Mouse (Mus musculus) spleen, adult 18-20 months (tissue): ENCODE measurements around the gene Cfl2.
A peak's percentile ranks its signal among the peaks of the same experiment; 100 is the strongest.
"Not testable (repeated sequence)": the region's sequence is repeated elsewhere in the genome, so short reads cannot be mapped to it uniquely, and the experiment has no call there.

Experiments used
- DNase-seq, 2 experiments: peaks; one replicate each; pipeline ENCODE4 v3.0.0; 2022; ENCODE audit warnings: mixed read lengths in 2 of 2

The Cfl2 gene

DNA sequence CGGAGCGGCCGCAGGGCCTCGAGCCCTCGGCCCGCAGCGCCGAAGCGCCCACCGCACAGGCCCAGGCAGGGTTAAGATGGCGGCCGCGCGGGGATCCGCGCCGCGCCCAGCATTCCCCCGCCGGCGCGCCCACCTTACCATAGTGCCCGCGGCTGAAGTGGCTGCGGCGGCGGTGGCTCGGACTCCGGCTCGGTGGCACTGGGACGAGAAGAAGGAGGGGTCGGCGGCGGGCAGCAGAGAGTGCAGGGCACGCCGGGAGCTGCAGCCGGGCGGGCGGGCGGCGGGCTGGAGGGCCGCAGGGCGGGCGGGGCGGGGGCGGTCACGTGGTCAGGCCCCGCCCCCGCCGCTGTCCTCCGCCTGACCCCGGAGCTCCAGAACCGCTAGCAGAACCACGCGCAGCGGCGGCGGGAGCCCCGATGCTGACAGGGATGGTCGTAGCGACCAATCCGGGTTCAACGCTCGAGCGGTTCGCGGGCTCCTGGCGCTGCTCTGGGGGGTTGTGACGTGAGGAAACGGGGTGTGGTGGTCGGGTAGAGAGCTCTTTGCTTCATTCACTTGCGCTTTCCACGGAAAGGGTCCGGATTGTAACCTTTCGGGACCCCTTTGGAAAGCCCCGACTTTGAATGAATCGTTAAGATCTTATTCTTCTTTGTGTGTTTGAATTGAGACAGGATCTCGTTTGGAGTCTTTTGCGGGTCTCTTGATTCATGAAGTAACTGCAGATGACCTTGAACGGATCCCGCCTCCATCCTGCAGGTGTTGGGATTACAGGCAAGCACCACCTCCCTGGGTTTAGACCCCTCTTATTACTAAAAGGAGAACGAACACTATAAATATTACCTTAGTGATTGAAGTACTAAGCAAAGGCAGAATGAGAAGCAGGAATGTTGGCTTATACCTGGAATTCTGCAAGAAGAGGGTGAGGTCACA lies at the start of gene Cfl2:
Cfl2 (minus strand) TSS at position 272 of the 930 bp plus-strand sequence.
- DNase-seq, result peak; percentile 66 to 75

GRCm38 (mm10) chr12:54910387-54910786 lies 47.7 kb upstream of the Cfl2 start:
- DNase-seq, result no peak

- not testable (repeated sequence) for DNase-seq
Measured at GRCm38 (mm10) chr12:54892559-54892958, 29.9 kb upstream of the Cfl2 start.

DNA sequence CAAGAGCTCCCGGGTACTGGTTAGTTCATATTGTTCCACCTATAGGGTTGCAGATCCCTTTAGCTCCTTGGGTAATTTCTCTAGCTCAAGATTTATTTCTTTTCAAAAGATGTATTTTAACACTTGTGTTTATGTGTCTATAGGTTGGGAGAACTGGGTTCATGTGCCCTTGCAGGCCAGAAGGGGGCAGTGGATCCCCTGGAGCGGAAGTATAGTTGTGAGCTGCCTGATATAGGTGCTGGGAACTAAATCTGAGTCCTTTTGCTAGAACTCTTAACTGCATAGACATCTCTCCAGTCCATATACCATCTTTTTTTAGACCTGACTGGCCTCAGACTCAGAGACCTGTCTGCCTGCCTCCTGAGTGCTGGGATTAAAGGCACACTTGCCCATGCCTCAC lies 27.7 kb upstream of the Cfl2 start:
- DNase-seq, result no peak

GRCm38 (mm10) chr12:54887580-54888127 lies 25.0 kb upstream of the Cfl2 start:
- DNase-seq, result no peak

- DNase-seq, result peak; percentile 35 to 63
Measured at GRCm38 (mm10) chr12:54879630-54880029, 17.0 kb upstream of the Cfl2 start.

GRCm38 (mm10) chr12:54879211-54879610 lies 16.5 kb upstream of the Cfl2 start:
- no peak for DNase-seq

DNA sequence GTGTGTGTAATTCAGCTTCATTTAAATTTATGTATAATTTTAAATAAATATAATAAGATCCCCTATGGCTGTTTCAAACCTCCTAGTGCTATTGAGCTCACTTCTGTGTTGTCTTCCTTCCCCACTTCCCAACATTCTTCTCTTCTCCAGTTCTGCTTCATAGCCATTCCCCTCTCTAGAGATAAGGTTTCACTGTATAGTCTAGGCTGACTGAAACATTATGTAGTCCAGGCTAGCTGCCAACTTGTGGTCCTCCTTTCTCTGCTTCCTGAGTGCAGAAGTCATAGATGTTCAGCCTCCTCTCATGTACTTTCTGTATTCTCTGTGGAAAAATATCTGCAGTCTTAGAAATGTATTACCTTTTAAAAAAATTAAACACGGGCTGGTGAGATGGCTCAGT lies 15.2 kb upstream of the Cfl2 start:
- no peak for DNase-seq

DNA sequence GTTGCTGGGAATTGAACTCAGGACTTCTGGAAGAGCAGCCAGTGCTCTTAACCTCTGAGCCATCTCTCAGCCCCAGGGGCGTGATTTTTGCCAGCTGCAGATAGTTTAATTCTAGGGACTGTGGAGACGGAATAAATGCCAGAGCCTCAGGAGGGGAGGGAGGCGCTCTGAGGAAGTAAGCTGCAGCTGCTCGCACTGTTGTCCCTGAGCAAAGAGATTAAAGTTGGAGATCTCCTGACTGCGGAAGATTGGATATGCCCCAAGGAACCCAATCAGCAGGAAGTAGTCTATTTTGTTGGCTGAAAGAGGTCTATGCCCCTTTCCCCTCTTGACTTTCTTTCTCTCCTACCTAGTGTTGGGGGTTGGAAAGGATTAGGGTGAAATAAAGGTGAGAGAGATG lies 14.2 kb upstream of the Cfl2 start:
- no peak for DNase-seq

GRCm38 (mm10) chr12:54874711-54875110 lies 12.0 kb upstream of the Cfl2 start:
- no peak for DNase-seq

DNA sequence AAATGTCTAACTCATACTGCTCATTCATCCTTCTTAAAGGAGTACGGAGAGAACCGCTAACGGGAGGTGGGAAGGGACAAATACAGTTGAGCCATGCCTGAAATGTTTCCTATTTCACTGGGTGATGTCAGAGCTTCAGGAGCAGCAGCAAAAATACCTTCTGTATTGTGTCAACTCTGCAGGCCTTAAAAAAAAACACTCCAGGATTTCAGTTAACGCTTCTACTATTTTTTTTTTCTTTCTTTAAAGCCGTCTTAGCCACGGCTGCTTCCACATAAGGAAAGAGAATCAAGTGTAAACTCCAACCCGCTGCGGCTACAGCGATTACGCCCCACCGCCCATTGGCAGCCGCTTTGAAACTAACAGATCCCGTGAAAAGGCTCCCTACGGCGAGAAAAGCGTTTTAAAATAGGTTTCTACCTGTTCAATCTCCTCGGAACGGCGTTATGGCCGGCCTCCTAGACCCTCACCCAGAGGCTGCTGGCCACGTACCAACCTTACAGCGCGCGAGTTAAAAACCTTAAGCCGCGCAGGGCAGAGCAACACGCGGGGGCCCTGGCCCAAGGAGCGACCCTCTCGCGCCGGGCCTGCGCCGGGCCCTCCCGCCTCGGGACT lies 579 bp downstream of the Cfl2 start:
- DNase-seq, result no peak

GRCm38 (mm10) chr12:54859531-54859930 lies 3.1 kb downstream of the Cfl2 start:
- DNase-seq, result no peak

DNA sequence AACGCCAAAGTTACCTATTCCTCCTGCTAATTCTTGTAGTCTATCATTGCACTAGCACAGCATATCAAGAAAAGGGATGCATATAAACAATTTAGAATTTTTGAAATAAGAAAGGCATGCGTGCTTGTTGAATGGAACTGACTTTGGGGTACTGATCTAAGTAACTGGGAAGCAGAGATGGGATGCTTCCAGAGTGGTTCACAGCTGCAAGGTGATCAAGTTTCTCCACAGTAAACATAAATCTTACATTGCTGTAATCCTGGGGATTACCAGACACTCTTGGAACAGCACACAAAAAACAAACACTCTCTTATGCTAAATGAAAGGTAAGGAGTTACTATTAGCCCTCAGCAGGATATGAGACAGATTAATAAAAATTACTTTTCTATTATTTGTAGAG lies 12.1 kb downstream of the Cfl2 start:
- DNase-seq, result no peak

GRCm38 (mm10) chr12:54844415-54844814 lies 18.3 kb downstream of the Cfl2 start:
- DNase-seq, result no peak

GRCm38 (mm10) chr12:54841576-54841975 lies 21.1 kb downstream of the Cfl2 start:
- DNase-seq, result no peak

DNA sequence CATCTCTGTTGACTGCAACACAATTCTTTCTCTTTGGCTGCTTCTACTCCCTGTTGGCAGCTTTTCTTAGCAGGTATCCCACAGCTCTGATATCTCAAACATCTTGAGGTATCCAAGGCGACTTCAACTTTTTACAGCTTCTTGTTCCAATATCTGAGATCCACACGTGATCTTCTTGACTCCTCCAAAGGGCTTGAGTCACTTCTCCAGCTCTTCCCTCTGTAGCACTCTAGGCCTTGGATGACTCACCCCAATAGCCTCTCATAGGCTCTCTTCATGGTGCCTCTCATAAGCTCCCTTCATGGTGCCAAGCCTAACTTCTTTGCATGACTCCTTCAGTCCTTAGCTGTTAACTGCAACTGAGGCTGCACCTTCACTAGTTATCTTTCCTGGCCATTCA lies 22.9 kb downstream of the Cfl2 start:
- DNase-seq, result no peak

DNA sequence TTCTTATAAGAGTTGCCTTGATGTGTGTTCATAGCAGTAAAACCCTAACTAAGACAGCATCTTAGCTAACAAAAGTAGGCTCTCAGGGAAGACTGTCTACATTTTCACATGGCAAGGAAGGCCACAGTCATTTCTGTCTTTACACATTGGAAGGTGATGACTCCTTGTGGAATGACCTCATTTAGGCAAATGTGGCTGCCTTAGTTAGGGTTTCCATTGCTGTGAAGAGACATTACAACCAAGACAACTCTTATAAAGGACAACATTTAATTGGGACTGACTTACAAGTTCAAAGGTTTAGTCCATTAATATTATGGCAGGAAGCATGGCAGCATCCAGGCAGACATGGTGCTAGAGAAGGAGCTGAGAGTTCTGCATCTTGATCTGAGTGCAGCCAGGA lies 23.7 kb downstream of the Cfl2 start:
- no peak for DNase-seq

GRCm38 (mm10) chr12:54835608-54836570 lies 26.8 kb downstream of the Cfl2 start:
- DNase-seq, result no peak

- DNase-seq, result peak; percentile 7 to 42
Measured at GRCm38 (mm10) chr12:54834925-54835447, 27.7 kb downstream of the Cfl2 start.

DNA sequence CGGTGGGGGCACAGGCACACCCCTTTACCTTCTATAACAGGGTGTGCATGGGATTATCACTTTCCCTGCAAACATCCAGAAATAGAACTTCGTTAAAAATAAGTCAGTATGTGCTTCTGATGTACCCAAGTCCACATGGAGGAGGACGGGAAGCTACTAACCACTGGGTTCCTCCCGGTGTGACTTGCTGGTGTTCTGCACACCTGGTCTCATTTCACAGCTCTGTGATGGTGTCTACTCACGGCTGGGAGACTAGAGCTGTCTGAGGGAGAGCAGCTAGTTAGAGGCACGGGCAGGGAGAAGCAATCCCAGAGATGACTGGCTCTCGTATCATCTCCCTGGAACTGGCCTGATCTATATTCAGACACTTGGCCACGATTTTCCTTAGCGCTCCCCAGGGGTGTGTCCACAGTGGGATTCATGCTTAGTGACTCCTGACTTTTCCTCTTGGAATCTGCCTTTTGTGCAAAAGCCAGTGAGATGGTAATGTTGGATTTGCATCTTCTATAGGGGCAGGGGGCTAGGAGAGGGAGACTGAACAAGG lies 28.7 kb downstream of the Cfl2 start:
- DNase-seq, result no peak

DNA sequence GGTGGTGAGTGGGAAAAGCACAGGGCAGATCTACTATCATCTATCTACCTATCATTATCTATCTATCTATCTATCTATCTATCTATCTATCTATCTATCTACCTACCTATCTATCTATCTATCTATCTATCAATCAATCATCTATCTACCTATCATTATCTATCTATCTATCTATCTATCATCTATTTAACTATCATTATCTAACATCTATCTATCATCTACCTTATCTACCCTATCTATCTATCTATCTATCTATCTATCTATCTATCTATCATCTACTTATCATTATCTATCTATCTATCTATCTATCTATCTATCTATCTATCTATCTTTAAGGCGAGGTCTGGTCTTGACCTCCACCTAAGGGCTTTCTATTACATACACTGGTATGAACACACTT lies 30.8 kb downstream of the Cfl2 start:
- not testable (repeated sequence) for DNase-seq

- peak; percentile 58 to 79 for DNase-seq
Measured at GRCm38 (mm10) chr12:54830574-54830973, 32.1 kb downstream of the Cfl2 start.
